Mouse (Mus musculus) hindbrain, embryonic 11.5 days (tissue): ENCODE measurements at regions not wholly inside any gene's neighbourhood (a gene's known extent, or its start where the extent isn't known, plus 50 kb on each side); places are given as distances from the start of the nearest gene placed in this dataset.

ENCODE experiments used
- ATAC-seq: fragments of 200-750 bp; cut with Nextera tagmentation; 2 replicates; pipeline ENCODE4 v1.8.0; 2017; ENCODE audit warnings: mild to moderate bottlenecking, moderate TSS enrichment, moderate library complexity; ENCODE audit not compliant: low FRiP score
- DNase-seq: peaks from one replicate; pipeline ENCODE4 v3.0.0-alpha.2; 2015; ENCODE audit warnings: low spot score
- H3K27ac ChIP-seq: fragments of 300-500 bp; sonication (generic); 2 replicates; pipeline ENCODE4 v1.5.1; 2014; ENCODE audit warnings: mild to moderate bottlenecking, low read depth, low read length
- H3K27me3 ChIP-seq: fragments of 300-500 bp; sonication (generic); 2 replicates; pipeline ENCODE4 v1.6.1; 2014; ENCODE audit warnings: mild to moderate bottlenecking, low read length, moderate library complexity, mixed read lengths; ENCODE audit not compliant: control insufficient read depth, insufficient read depth
- H3K36me3 ChIP-seq: fragments of 300-500 bp; sonication (generic); 2 replicates; pipeline ENCODE4 v1.6.1; 2014; ENCODE audit warnings: mild to moderate bottlenecking, low read length, moderate library complexity, mixed read lengths; ENCODE audit not compliant: control insufficient read depth, insufficient read depth
- H3K4me1 ChIP-seq: fragments of 300-500 bp; sonication (generic); replicated peaks from 2 replicates; pipeline ENCODE4 v1.6.1; 2014; ENCODE audit warnings: low read length, mixed read lengths; ENCODE audit not compliant: control insufficient read depth, insufficient read depth
- H3K4me2 ChIP-seq: fragments of 300-500 bp; sonication (generic); replicated peaks from 2 replicates; pipeline ENCODE4 v1.6.1; 2014; ENCODE audit warnings: mild to moderate bottlenecking, low read depth, low read length
- H3K4me3 ChIP-seq: fragments of 300-500 bp; sonication (generic); 2 replicates; pipeline ENCODE4 v1.5.1; 2014; ENCODE audit warnings: low read depth, low read length
- H3K9ac ChIP-seq: fragments of 300-500 bp; sonication (generic); 2 replicates; pipeline ENCODE4 v1.6.1; 2014; ENCODE audit warnings: low read depth, low read length
- H3K9me3 ChIP-seq: fragments of 300-500 bp; sonication (generic); 2 replicates; pipeline ENCODE4 v1.6.1; 2016; ENCODE audit warnings: low read length; ENCODE audit not compliant: control insufficient read depth
- WGBS: fragments of 180-500 bp; shearing (Covaris S2); extraction: QIAGEN DNeasy Blood & Tissue Kit; methylation state at CpG from one replicate; pipeline ENCODE4 v1.1.7; 2014; 5-methylcytosine and 5-hydroxymethylcytosine counted together

GRCm38 (mm10) chr5:47185868-47186267 is 797.1 kb upstream of the Slit2 start:
- DNase-seq: no peak
- Histone ChIP-seq H3K9ac (no peak overlapping the region), H3K4me2 (no peak overlapping the region), H3K9me3 (no peaks in the 10 kb centered on the region), H3K27ac (no peak overlapping the region), H3K36me3 (no peaks in the 10 kb centered on the region), H3K27me3 (no peaks in the 10 kb centered on the region), H3K4me1 (no peaks in the 10 kb centered on the region), H3K4me3 (no peak overlapping the region)
- ATAC-seq: no peak

DNA sequence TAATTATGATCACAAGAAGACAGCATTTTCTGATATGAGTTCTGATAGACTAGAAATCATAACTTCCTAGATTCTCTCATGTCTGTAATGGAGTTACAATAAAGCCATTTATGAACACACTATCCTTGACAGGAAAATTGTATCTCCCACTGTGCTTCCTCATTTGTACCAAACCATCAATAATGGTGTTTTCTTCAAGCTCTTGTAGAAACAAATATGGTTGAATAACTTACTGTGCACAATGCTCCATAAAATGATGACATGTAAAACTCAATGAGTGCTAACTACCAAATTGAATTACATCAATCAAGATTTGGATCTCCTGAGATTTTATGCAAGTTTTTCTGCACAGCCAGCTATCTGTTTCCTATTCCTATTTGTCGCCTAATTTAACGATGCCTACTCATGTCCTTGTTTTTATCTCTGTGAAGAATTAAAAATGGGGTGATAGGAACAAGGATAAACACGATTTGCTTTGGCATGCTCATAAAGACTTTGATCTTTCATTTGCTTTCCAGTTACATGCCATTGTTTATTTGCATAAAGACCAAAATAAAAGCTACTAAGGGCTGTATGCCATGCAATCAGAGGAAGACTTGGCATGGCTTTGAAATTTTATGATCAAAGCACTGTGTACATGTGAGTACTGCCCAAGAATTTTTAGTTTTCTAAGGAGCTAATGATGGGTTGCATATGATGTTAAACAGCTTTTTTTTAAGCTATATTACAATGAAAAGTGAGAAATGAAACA is 780.6 kb upstream of the Slit2 start:
- Histone ChIP-seq H3K4me2 (no peak overlapping the region), H3K9ac (no peak overlapping the region), H3K9me3 (no peaks in the 10 kb centered on the region), H3K27ac (no peak overlapping the region), H3K36me3 (no peaks in the 10 kb centered on the region), H3K4me1 (no peaks in the 10 kb centered on the region), H3K4me3 (no peak overlapping the region), H3K27me3 (no peaks in the 10 kb centered on the region)
- ATAC-seq (no peak), DNase-seq (no peak)
- 81% methylated on average over 3 of the region's 3 CpGs for WGBS

DNA sequence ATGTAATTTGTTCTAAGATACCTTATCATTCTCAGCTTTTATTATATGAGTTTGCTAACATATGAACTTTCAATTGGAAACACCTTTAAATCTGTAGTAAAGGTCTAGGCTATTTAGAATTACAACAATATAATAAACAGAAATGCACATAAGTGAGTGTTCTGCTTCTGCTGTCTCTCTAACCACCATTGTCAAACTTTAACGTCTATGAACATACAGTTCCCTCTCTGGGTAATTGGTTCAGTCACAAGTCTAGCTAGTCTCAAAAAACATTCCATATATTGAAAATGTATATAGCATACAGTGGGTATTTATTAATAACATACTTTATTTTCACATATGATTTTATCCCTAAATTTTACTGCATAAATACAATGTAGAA is 780.0 kb upstream of the Slit2 start:
- Histone ChIP-seq H3K27me3 (no peaks in the 10 kb centered on the region), H3K36me3 (no peaks in the 10 kb centered on the region), H3K9me3 (no peaks in the 10 kb centered on the region), H3K9ac (no peak overlapping the region), H3K4me3 (no peak overlapping the region), H3K4me2 (no peak overlapping the region), H3K27ac (no peak overlapping the region), H3K4me1 (no peaks in the 10 kb centered on the region)
- DNase-seq (no peak), ATAC-seq (no peak)
- 91% methylated on average over 1 of the region's 1 CpGs for WGBS

- H3K4me1 ChIP-seq: no peaks in the 10 kb centered on the region
- no peak overlapping the region for H3K27ac ChIP-seq
- H3K4me2 ChIP-seq: no peak overlapping the region
- 50% methylated on average over 1 of the region's 1 CpGs for WGBS
- no peaks in the 10 kb centered on the region for H3K36me3 ChIP-seq
- ATAC-seq (no peak), DNase-seq (no peak)
- H3K27me3 ChIP-seq: no peaks in the 10 kb centered on the region
- H3K9ac ChIP-seq: no peak overlapping the region
- no peak overlapping the region for H3K4me3 ChIP-seq
- H3K9me3 ChIP-seq: no peaks in the 10 kb centered on the region
These were observed 772.4 kb upstream of the Slit2 start for GRCm38 (mm10) chr5:47210542-47210941.

DNA sequence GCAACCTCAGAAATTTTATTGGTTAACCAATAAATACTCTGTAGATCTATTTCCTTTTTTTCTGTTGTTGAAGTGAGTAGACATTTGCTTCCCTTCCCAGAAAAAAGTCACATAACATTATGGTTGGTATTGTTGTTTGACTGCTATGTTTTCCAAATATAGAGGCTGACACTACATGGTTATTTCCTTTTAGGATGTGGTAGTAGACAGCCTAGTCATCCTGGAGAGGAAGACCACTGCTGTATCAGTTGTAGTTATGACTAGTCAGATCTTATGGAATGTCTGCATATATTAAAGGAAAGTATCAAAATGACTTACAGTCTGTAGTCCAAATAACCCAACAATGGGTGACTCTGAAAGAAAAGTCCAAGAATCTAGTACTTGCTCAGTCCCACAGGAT is 767.5 kb upstream of the Slit2 start:
- Histone ChIP-seq H3K27ac (no peak overlapping the region), H3K36me3 (no peaks in the 10 kb centered on the region), H3K4me2 (no peak overlapping the region), H3K4me3 (no peak overlapping the region), H3K27me3 (no peaks in the 10 kb centered on the region), H3K9me3 (no peaks in the 10 kb centered on the region), H3K9ac (no peak overlapping the region), H3K4me1 (no peaks in the 10 kb centered on the region)
- DNase-seq (no peak), ATAC-seq (no peak)

GRCm38 (mm10) chr5:47225247-47225646 is 757.7 kb upstream of the Slit2 start:
- H3K4me3 ChIP-seq: no peak overlapping the region
- no peak overlapping the region for H3K27ac ChIP-seq
- H3K4me1 ChIP-seq: no peaks in the 10 kb centered on the region
- 80% methylated on average over 1 of the region's 1 CpGs for WGBS
- H3K27me3 ChIP-seq: no peaks in the 10 kb centered on the region
- ATAC-seq: no peak
- H3K4me2 ChIP-seq: no peak overlapping the region
- no peaks in the 10 kb centered on the region for H3K9me3 ChIP-seq
- no peak overlapping the region for H3K9ac ChIP-seq
- no peak for DNase-seq
- no peaks in the 10 kb centered on the region for H3K36me3 ChIP-seq

GRCm38 (mm10) chr5:47236094-47236493 is 746.8 kb upstream of the Slit2 start:
- Histone ChIP-seq H3K4me1 (no peaks in the 10 kb centered on the region), H3K27ac (no peak overlapping the region), H3K4me2 (no peak overlapping the region), H3K4me3 (no peak overlapping the region), H3K9ac (no peak overlapping the region), H3K36me3 (no peaks in the 10 kb centered on the region), H3K9me3 (no peaks in the 10 kb centered on the region), H3K27me3 (no peaks in the 10 kb centered on the region)
- DNase-seq: no peak
- ATAC-seq: no peak
- 84% methylated on average over 1 of the region's 1 CpGs for WGBS

DNA sequence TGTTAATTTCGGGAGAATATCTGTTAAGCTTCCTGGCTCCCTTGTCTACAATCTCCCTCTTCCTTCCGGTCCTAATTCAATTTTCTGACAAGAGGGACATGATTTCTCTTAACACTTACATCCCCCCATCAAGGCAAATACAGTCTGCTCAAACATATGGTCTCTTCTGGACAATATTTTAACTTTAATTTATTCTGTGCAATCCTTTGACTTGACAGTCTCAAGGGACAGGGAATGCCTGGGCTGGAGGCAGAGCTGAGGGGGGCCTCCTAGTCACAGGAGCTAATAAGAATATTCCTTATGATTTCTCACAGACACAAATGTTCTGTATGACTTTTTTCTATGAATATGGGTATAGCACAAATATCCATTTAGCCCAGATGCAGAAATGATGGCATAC is 742.9 kb upstream of the Slit2 start:
- Histone ChIP-seq H3K27ac (no peak overlapping the region), H3K4me3 (no peak overlapping the region), H3K4me1 (no peaks in the 10 kb centered on the region), H3K27me3 (no peaks in the 10 kb centered on the region), H3K36me3 (no peaks in the 10 kb centered on the region), H3K4me2 (no peak overlapping the region), H3K9me3 (no peaks in the 10 kb centered on the region), H3K9ac (no peak overlapping the region)
- DNase-seq (no peak), ATAC-seq (peak; percentile 43; the same call in 1 of the 2 replicates)
- 71% methylated on average over 2 of the region's 2 CpGs for WGBS

DNA sequence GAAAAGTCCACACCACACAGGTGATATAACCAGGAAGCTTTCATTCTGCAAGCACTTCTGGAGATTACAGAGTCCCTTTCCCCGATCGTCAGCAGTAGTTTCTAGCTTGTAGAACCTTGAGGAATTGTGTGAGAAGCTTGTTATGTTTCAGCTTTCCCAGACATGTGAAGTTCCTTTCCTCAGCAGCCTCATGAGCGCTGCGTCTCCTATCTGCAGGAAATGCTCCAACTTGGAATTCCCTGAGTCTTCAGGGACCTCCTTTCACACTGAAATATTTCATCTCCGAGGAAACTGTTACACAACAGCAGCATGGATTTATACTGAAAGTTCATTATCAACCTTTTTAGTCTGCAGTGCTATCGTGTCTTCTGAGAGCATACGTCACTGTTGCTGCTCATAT is 742.4 kb upstream of the Slit2 start:
- H3K4me2 ChIP-seq: no peak overlapping the region
- H3K4me1 ChIP-seq: no peaks in the 10 kb centered on the region
- H3K9me3 ChIP-seq: no peaks in the 10 kb centered on the region
- DNase-seq (no peak), ATAC-seq (no peak)
- no peaks in the 10 kb centered on the region for H3K36me3 ChIP-seq
- no peak overlapping the region for H3K9ac ChIP-seq
- no peaks in the 10 kb centered on the region for H3K27me3 ChIP-seq
- WGBS: 82% methylated on average over 7 of the region's 7 CpGs
- no peak overlapping the region for H3K27ac ChIP-seq
- H3K4me3 ChIP-seq: no peak overlapping the region
